Mouse (Mus musculus): ENCODE measurements around the gene Chsy1. TPM values are rescaled to one million over a fixed set of nuclear protein-coding genes. Genes with fewer than 3 reads are reported as not detected.

The Chsy1 gene
- polyA plus RNA-seq, 1 experiment from 2014 or later = 15.1 TPM

DNA sequence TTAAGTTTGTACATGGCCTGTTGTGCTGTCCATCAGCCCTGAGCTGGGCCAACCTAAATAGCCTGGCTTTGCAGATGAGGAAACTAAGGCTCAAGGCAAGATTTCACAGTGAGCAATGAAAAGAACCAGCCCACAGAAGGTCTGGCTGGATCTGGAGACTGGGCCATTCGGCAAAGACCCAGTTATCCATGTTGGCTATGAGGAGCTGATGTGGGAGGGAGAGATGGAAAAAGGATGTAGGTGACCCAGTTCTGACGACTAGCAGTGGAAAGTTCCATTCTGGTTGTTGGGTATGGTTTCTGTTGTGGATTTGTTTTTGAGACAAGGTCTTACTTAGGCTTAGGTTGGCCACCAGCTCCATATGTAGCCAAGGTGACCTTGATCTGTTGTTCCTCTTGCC lies 21.2 kb upstream of the Chsy1 start:
- ChIA-PET POLR2A (no interaction called here), CTCF (no interaction called here)
- H3K27me3 ChIP-seq = no peaks in the 10 kb centered on the region
- no peak for ATAC-seq
- TF ChIP-seq CTCF (IDR thresholded peaks at IDR 0.05) = no peak
- DNase-seq (ENCODE audit: low read depth, low spot score) = no peak
- in situ Hi-C loops (cut with MboI; ENCODE audit: low pct_unique_long_range_greater_than_20kb) = no loop called here

- CTCF ChIA-PET = interaction anchor here (1.2 to 2.1 kb wide), 5 partner anchors 9 to 305 kb away, joined by 3 to 8 read pairs (median 4); partner anchors contain the start of gene Selenos
- ATAC-seq (no peak), DNase-seq (ENCODE audit: low read depth, low spot score) (no peak)
These were observed 18.6 kb upstream of the Chsy1 start for GRCm38 (mm10) chr7:66090676-66091190.

GRCm38 (mm10) chr7:66091553-66091952 lies 17.8 kb upstream of the Chsy1 start:
- ATAC-seq (no peak), DNase-seq (ENCODE audit: low read depth, low spot score) (no peak)
- in situ Hi-C loops (cut with MboI; ENCODE audit: low pct_unique_long_range_greater_than_20kb) = no loop called here
- ChIA-PET CTCF (interaction anchor here (1.2 to 2.1 kb wide), 2 partner anchors 10 to 14 kb away, joined by 3 to 4 read pairs; no protein-coding TSS in a partner anchor), POLR2A (interaction anchor here (0.6 to 0.7 kb wide), 2 partner anchors 217 to 647 kb away, joined by 3 read pairs; no protein-coding TSS in a partner anchor)
- no peaks in the 10 kb centered on the region for H3K27me3 ChIP-seq
- TF ChIP-seq CTCF (IDR thresholded peaks at IDR 0.05) = no peak

More at GRCm38 (mm10) chr7:66090676-66091190, 18.6 kb upstream of the Chsy1 start:
- POLR2A ChIA-PET = no interaction called here
- H3K27me3 ChIP-seq = no peaks in the 10 kb centered on the region
- in situ Hi-C loops (cut with MboI; ENCODE audit: low pct_unique_long_range_greater_than_20kb) = no loop called here
- TF ChIP-seq CTCF (IDR thresholded peaks at IDR 0.05) = no peak

GRCm38 (mm10) chr7:66092656-66093055 lies 16.7 kb upstream of the Chsy1 start:
- no peak for DNase-seq (ENCODE audit: low read depth, low spot score)
- H3K27me3 ChIP-seq = no peaks in the 10 kb centered on the region
- no peak for TF ChIP-seq CTCF (IDR thresholded peaks at IDR 0.05)
- no peak for ATAC-seq
- in situ Hi-C loops (cut with MboI; ENCODE audit: low pct_unique_long_range_greater_than_20kb) = no loop called here
- CTCF ChIA-PET = interaction anchor here (2.2 kb wide), 1 partner anchor 9 kb away, joined by 7 read pairs; no protein-coding TSS in a partner anchor
- POLR2A ChIA-PET = no interaction called here

DNA sequence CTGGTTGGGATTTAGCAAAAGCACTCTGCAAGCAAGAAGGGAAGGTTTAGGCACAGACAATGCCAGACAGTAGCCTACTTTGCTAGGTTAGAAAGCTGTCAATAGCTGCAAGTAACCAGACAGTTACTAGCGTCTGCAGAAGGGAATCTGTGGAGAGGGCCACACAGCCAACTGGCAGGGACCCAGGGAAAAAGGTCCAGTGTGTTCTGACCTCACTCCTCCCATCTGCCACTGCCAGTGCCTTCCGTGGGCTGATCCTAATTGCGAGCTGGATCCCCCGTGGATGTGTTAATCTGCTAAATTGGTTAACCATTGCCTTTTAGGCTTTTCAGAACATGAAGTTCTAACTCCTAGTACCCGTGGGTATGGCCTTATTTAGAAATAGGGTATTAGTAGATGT lies 15.2 kb upstream of the Chsy1 start:
- CTCF ChIA-PET = interaction anchor here (2.2 kb wide), 1 partner anchor 8 kb away, joined by 7 read pairs; no protein-coding TSS in a partner anchor
- in situ Hi-C loops (cut with MboI; ENCODE audit: low pct_unique_long_range_greater_than_20kb) = no loop called here
- no peaks in the 10 kb centered on the region for H3K27me3 ChIP-seq

GRCm38 (mm10) chr7:66098803-66099202 lies 10.5 kb upstream of the Chsy1 start:
- CTCF ChIA-PET = interaction anchor here (0.9 to 2.1 kb wide), 3 partner anchors 9 to 151 kb away, joined by 3 to 7 read pairs (median 4); no protein-coding TSS in a partner anchor

More for the DNA sequence above, 15.2 kb upstream of the Chsy1 start:
- DNase-seq (ENCODE audit: low read depth, low spot score) (no peak), ATAC-seq (no peak)
- TF ChIP-seq CTCF (IDR thresholded peaks at IDR 0.05) = no peak
- POLR2A ChIA-PET = no interaction called here

GRCm38 (mm10) chr7:66101866-66102265 lies 7.4 kb upstream of the Chsy1 start:
- DNase-seq (ENCODE audit: low read depth, low spot score) = no peak
- POLR2A ChIA-PET = interaction anchor here (0.7 kb wide), 1 partner anchor 13 kb away, joined by 3 read pairs; no protein-coding TSS in a partner anchor

More at GRCm38 (mm10) chr7:66098803-66099202, 10.5 kb upstream of the Chsy1 start:
- TF ChIP-seq CTCF (IDR thresholded peaks at IDR 0.05) = no peak
- POLR2A ChIA-PET = interaction anchor here (0.5 kb wide), 1 partner anchor 195 kb away, joined by 3 read pairs; no protein-coding TSS in a partner anchor
- no peaks in the 10 kb centered on the region for H3K27me3 ChIP-seq
- in situ Hi-C loops (cut with MboI; ENCODE audit: low pct_unique_long_range_greater_than_20kb) = no loop called here
- DNase-seq (ENCODE audit: low read depth, low spot score) = no peak
- no peak for ATAC-seq

DNA sequence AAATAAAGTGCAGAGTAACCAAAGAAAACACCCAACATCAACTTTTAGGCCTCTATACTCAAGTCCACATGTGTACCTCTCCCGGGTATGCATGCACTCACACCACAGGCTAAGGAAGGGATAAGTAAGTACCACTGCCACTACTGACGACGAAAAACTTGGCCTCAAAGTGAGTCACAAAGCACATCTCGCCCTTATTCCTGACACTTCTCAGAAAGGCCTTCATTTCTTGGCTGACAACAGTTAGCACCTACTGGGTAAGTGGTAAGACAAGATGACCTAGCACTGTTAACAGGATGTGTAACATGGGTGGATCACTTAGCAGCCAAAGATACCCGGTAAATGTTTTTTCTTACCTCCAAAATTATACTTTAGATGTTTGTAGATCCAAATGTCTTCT lies 4.8 kb upstream of the Chsy1 start:
- POLR2A ChIA-PET = no interaction called here
- H3K27me3 ChIP-seq = no peaks in the 10 kb centered on the region
- DNase-seq (ENCODE audit: low read depth, low spot score) = no peak
- CTCF ChIA-PET = interaction anchor here (1.1 to 5.0 kb wide), 4 partner anchors 14 to 197 kb away, joined by 3 to 21 read pairs (median 8); no protein-coding TSS in a partner anchor
- no peak for ATAC-seq
- in situ Hi-C loops (cut with MboI; ENCODE audit: low pct_unique_long_range_greater_than_20kb) = loop anchor here (10.0 kb wide), 1 partner anchor 560 kb away; no protein-coding TSS in a partner anchor
- TF ChIP-seq CTCF (IDR thresholded peaks at IDR 0.05) = no peak

More at GRCm38 (mm10) chr7:66101866-66102265, 7.4 kb upstream of the Chsy1 start:
- ATAC-seq = no peak
- in situ Hi-C loops (cut with MboI; ENCODE audit: low pct_unique_long_range_greater_than_20kb) = loop anchor here (10.0 kb wide), 1 partner anchor 563 kb away; no protein-coding TSS in a partner anchor
- no peak for TF ChIP-seq CTCF (IDR thresholded peaks at IDR 0.05)
- CTCF ChIA-PET = interaction anchor here (0.6 to 5.0 kb wide), 11 partner anchors 8 to 388 kb away, joined by 3 to 21 read pairs (median 4); no protein-coding TSS in a partner anchor
- no peaks in the 10 kb centered on the region for H3K27me3 ChIP-seq

GRCm38 (mm10) chr7:66105771-66106170 lies 3.5 kb upstream of the Chsy1 start:
- in situ Hi-C loops (cut with MboI; ENCODE audit: low pct_unique_long_range_greater_than_20kb) = loop anchor here (5.0 to 10.0 kb wide), 4 partner anchors 147 to 559 kb away; no protein-coding TSS in a partner anchor
- DNase-seq (ENCODE audit: low read depth, low spot score) (no peak), ATAC-seq (no peak)
- TF ChIP-seq CTCF (IDR thresholded peaks at IDR 0.05) = no peak
- POLR2A ChIA-PET = no interaction called here
- H3K27me3 ChIP-seq = no peaks in the 10 kb centered on the region
- CTCF ChIA-PET = interaction anchor here (1.1 to 1.9 kb wide), 2 partner anchors 15 to 195 kb away, joined by 3 to 10 read pairs; no protein-coding TSS in a partner anchor

DNA sequence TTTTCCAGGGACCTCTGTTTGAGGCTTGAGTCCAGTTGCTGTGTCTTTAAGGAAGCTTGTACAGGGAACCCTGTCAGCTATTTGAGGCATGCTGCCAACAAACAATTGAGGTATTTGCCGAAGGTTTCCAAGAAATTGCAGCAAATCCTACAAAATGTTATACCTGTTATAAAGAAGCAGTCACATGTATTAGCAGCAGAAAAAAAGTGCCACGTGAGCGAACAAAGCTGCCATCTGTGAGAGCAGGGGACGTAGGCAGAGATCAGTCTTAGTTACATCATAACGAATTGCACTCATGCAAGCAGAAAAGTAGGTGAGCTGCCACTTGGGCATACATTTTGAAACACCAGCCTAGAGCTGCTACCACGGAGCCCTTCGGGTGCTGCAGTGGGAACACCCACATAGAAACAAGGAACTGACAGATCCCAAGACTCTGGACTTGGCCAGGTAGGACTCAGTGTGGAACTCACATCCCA lies 2.7 kb upstream of the Chsy1 start:
- no peak for TF ChIP-seq CTCF (IDR thresholded peaks at IDR 0.05)

More for the DNA sequence above, 2.7 kb upstream of the Chsy1 start:
- no peaks in the 10 kb centered on the region for H3K27me3 ChIP-seq
- ATAC-seq (no peak), DNase-seq (ENCODE audit: low read depth, low spot score) (no peak)
- ChIA-PET CTCF (interaction anchor here (1.0 to 1.9 kb wide), 4 partner anchors 23 to 195 kb away, joined by 3 to 10 read pairs (median 4); no protein-coding TSS in a partner anchor), POLR2A (no interaction called here)
- in situ Hi-C loops (cut with MboI; ENCODE audit: low pct_unique_long_range_greater_than_20kb) = loop anchor here (5.0 to 10.0 kb wide), 4 partner anchors 146 to 558 kb away; no protein-coding TSS in a partner anchor

Measured in Patski (cell line).